Mouse (Mus musculus) stomach, postnatal 0 days (tissue): ENCODE measurements at regions not wholly inside any gene's neighbourhood (a gene's known extent, or its start where the extent isn't known, plus 50 kb on each side); places are given as distances from the start of the nearest gene placed in this dataset.

Source experiments
- CTCF ChIP-seq: IDR thresholded peaks from 2 replicates; pipeline ENCODE4 v1.5.1; 2016; ENCODE audit warnings: antibody characterized with exemption, low read depth, mild to moderate bottlenecking, moderate library complexity
- EP300 ChIP-seq: optimal IDR thresholded peaks from 2 replicates; pipeline ENCODE3; 2016; ENCODE audit warnings: antibody characterized with exemption

- no peak for TF ChIP-seq CTCF
- no peak for TF ChIP-seq EP300
These were observed 70.1 kb upstream of the Adgrl1 start for GRCm38 (mm10) chr8:83829851-83830250.
